Mouse (Mus musculus) ovary, adult 18-20 months (tissue): Measurements from ENCODE around the gene Fcnb.

Experiments used
- DNase-seq: peaks from one replicate; pipeline ENCODE4 v3.0.0; 2022; ENCODE audit warnings: low spot score, mixed read lengths

The Fcnb gene

DNA sequence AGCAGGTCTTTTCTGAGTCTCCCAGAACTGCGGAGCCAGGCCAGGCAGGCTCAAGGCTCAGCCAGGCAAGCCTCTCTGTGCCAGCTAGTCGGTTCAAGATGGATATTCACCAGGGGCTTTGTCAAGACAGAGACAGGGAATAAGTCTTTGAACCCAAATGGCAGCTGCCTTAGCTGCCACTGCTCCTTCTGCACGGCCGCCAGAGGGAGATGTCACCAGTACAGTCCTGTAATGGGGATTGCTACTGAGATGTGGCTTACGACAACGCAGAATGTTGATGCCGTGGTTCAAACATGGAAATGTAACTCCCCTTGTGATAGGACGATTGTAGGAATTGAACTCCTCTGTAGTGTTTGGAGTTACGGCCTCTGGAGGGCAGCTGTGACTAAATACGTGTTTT, 1.4 kb upstream of the Fcnb start:
- DNase-seq: no peak

DNA sequence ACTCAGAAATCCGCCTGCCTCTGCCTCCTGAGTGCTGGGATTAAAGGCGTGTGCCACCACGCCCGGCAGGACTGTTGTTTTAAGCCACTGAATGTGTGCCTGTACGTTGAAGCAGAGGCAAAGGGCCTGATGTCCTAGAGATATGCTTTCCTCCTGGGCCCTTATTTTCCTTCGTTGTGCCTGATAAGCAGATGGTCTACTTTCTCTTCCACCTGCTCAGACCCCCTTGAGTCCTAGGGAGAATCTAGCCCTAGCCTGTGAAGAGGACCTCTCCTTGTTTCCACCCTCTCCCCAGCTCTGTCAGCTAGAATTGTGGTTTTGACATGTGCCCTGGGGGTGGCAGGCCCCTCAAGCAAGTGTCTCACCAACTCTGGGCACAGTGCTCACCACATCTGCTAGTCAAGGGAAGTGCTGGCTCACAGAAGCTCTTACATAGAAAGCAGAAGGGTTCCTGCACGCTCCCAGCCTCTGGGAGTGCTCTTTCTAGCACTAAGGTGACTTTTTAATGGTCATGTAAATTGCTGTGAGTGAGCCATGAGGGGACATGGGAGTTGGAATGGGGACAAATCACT, 9.0 kb downstream of the Fcnb start:
- DNase-seq: no peak

DNA sequence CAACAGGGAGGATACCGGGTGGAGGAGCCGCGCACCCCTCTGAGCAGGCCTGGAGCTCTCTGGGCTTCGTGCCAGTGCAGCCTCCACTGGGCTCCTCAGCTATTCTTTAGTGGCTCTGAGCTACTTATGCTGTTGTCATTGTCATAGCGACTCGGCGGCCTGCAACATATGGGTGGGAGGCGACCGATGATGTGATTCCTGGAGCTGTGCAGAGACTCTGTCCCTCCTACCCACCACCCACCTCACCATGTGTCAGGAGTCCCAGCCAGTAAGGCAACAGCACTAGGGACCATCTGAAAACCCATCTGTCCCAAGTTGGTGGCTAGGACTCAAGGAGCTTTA, 16.2 kb downstream of the Fcnb start:
- no peak for DNase-seq

DNA sequence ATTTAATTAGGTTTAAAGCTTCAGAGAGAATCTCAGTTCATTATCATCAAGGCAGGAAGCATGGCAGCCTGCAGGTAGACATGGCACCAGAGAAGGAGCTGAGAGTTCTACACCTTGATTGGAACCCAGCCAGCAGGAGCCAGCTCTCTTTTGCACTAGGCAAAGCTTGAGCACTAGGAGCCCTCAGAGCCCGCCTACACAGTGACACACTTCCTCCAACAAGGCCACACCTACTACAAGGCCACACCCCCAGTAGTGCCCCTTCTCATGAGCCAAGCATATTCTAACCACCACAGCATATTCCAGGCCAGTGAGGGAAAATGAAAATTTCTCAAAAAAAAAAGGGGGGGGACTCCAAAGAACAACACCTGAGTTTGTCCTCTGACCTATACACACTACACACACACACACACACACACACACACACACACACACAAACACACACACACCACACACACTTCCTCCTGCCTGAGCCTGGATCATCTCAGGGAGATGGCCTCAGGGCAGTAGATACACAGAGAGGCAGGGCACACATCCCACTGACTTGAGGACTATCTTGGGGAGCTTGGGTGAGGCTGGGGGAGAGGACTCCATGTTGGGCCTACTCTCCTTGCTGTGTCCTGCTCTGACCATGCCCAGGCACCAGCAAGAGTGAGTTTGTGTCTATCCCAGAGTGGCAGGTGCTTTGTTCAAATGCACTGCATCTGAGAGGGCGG, 16.7 kb downstream of the Fcnb start:
- DNase-seq: no peak

DNA sequence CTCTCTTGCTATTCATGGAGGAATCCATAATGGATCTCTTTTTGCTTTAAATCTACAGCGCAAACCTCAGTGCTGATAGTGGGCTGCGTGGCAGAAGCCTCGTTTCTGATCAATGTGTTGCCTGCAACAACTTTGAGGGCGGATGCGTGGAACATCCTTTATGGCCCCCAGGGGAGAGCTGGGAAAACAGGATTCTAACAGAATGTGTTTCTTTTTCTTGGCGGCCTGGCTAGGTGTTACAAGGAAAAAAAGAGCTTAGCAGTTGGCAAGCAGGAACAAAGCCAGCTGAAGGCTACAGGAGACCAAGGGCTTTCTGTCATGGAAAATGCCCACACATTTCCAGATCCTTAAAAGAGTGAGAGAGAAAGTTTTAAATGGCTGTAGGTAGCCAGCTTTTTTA, 17.5 kb downstream of the Fcnb start:
- DNase-seq: no peak

DNA sequence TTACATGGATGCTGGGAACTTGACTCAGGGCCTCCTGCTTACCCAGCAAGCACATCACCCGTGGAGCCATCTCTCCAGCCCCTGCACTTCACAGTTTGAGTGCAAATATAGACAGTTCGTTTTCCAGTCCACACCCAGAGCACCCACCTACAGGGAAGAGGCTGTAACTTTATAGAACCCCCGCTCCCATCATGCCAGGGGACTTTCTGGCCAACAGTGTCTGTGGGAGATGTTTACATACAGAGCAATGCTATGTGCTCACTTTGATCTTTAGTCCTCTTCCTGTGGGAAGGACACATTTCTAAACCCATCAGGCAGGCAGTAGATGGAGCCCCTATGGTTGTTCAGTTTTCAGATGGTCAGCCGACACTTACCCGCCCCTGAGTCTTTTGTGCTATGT, 18.0 kb downstream of the Fcnb start:
- DNase-seq: no peak

DNA sequence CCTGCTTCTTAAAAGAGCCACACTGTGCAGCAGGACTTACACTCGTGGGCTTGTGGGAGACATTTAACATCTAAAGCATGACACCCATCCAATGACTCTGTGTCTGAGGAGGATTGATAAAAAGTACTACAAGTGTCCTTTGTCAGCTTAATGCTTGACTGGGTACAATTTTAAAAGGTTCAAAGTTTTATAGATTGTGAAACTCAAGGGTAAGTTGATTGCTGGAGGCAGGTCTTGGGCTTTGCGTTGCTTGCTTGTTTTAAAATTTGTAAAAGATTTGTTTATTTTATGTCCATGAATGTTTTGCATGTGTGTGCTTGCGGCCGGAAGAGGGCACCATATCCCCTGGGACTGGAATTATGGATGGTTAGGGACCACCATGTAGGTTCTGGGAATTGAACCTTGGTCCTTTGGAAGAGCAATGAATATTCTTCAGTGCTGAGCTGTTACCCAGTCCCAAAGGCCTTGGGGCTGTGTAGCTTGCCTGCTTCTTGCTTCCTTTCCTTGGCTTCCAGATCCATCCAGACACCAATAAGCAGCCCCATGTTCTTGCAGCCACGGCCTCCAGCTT, 19.5 kb downstream of the Fcnb start:
- no peak for DNase-seq

DNA sequence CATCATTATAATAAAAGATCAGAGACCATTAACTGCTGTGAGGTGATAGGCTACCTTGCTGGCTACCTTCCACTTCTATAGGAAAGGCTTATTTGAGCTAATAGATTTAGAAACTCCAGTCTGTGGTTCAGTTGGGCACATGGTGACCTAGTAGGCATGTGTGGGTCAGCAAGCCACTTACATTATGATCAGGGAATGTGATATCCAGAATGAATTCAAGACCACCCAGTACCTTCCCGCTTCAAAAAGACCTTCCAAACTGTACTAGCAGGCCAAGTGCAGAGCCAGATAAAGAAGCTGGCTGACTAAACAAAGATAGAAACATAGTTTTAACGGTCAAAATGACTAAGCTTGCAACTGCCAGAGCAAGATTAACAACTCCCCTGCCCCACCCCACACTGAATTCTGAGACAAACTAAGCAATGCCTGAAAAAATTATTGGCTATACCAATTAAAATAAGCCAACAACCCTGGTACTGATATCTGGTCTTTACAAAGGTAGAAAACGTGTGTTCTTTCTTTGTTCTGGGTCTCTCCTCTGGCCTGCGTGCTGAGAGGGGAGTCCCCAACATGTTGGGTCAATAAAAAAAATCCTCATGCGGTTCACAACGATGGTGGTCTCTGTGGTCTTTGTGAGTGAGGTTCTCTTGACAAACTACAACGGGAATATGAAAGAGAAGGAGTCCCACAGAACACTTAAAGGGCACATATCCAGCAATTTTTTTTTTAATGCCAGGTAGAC, 20.2 kb downstream of the Fcnb start:
- no peak for DNase-seq

DNA sequence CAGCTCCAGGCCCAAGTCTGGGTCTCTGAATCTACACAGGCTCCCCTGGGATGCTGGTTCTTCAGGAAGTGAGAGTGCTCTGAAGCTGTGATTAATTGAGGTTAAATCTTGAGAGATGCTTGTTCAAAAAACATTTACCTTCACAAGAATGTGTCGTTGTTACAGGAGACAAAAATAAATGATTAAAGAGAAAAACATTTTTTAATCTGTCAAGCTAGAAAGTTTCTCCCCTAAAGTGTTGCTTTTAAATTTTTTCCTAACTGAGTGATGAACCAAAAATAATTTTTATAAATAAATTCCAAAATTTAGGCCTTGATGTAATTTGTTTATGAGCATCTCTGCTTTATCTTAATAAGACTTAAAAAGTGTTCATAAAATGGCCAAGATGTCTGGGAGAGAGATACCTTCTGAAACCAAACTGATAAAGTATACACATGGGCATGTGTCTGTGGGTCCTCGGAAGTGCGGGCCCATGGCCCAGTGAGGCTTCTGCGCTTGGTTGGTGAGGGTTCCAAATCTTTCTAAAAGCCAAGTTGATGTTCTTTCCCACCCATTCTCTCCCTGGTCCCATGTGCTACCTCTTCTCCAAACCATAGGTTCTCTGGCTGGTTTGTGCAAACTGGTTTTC, 20.9 kb downstream of the Fcnb start:
- DNase-seq: no peak

DNA sequence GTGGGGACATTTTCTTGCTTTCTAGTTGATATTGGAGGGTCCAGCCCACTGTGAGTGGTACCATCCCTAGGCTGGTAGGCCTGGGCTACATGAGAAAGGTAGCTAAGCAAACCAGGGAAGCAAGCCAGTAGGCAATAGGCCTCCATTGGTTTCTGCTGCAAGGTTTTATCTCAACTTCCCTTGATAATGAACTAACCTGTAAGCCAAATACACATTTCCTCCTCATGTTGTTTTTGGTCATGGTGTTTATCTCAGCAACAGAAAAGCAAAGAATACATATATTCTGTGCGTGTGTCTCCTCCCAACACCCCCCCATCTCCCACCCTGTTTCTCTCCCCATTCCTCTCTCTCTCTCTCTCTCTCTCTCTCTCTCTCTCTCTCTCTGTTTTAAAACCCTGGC, 24.8 kb downstream of the Fcnb start:
- no peak for DNase-seq

DNA sequence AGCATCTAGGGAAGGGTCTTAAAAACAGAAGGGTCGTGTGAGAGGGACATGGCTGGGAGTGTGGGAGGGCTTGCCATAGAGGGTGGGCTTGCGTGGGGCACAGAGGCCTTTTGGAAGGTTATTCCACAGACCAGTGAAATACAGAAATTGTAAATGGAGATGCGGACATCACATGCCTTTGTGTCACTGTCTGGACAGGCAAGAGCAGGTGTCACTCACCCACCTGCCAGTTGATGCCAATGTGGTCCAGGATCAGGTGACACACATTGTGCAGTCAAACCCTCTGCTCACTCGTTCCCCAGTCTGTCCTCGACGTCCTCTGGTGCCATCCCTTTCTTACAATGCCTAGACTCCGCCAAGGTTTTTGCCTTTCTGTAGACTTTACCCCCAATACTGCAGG, 37.6 kb downstream of the Fcnb start:
- DNase-seq: no peak

DNA sequence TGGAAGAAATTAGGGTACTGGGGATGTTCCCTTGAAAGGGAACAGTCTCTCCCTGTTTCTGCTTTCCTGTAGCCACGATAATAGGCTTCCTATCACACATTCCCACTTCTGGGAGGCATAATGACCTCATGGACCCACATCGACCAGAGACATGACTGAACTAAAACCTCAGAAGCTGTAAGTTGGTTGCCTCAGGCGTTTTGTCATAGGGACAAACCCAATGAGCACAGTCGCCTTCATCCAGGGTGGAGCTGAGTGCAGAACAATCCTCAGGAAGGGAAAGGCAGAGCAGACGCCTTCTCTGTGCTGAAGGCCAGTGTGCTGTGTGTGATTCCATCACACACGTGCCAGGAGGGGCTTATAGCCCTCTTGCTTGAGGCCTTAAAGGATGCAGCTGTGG, 38.4 kb downstream of the Fcnb start:
- no peak for DNase-seq

DNA sequence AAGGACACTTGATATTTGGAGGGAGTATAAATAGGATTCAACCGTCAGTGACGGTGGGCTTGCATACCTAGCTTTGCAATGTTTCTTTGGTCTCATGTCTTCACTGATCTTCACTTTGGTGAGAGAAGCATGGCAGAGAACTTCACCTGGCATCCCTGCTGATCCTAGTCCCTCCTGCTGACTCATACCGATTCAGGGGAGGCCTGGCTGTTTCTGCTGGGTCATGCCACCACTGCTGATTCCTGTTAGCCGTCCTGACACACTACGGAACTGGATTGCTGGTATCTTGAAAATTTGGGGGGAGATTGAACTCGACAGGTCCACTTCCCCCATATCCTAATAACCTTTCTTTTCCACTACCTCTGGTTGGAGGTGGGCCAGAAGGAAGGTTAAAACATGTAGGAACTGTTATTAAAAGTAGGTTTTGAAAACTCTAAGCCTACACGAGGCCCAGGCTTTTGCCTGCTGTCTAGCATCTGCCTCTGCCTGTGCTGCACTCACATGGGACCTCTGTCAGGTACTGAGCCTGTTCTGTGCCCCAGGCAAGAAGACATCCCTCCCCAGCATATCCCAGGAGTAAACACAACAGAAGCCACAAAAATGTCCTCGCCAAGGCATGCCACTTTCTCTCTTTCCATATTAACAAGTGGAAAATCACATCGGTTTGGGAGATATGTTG, 39.6 kb downstream of the Fcnb start:
- DNase-seq: no peak

DNA sequence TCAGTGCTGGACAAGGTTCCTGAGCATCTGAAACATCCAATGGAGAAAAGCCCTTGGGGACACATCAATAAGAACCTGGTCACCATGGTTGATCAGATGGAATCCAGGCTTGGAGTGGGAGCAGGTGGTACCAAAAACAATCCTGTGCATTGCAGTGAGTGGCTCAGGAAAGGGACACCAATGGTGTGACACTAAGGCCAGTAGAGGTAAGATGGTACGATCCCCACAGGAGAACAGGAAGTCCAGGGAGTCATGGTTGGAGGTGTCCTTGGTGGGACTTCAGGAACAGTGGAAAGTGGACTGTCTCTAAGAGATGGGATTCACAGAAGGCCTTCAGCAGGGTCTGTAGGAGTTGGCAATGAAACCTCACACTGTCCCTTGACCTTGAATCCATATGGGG, 44.2 kb downstream of the Fcnb start:
- no peak for DNase-seq

DNA sequence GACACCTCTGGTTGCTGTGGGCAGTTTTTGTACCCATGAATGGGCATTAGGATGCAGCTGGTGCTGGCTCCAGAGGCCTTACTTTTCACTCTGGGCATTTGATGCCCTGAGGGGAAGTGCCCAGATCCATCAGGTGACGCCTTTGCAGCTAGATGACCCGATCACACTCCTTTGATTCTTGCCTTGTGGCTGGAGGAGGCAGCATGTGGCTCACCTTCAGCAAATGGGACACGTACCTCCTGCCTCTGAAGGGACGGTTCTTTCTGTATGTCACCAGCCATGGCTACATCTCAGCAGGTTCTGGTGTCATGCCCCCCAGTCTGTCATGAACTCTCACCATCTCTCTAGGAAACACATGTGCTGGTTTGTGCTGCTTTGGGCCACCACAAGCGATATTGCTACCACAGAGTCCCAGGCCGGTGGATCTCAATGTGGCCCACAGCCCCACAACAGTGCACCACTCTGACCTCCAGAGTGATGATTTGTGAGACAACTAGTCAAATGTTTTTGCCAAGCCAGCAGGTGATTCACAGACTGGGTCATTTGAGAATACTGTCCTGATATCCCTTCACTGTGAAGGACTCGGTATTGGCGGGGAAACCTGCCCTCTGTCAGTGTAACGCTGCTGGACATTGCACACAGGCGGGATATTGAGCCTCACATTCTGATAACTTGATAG, 44.9 kb downstream of the Fcnb start:
- no peak for DNase-seq

DNA sequence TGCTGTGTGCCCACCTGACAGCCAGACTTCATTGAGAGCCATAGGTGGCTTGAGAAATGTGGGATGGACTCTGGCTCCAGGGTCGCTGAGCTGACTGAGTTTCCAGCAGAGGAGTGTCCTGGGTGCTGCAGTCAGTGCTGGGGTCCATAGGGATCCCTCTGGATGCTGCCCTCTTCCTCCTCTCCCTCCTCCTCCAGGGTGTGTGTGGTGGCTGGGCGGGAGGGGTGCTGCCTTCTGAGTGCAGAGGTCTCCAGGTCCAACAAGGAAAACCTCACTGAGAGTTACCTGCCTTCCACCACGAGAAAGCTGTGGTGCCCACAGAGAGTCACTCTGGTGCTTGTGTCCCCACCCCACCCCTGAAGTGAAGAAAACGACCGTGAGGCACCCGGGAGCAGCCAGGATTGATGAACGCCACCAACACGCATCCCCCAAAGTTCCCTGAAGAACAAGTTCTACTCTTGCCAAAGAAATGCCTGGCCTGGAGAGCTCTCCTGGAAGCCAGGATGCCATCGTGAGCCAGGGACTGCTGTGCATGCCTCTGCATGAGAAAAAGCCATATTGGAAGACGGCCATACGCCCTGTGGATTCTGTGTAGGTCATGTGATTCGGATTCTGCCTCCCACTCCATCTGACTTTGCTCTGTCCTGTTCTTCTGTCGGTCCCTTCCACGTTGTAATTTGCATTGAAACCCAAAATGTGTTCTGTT, 46.1 kb downstream of the Fcnb start:
- no peak for DNase-seq

DNA sequence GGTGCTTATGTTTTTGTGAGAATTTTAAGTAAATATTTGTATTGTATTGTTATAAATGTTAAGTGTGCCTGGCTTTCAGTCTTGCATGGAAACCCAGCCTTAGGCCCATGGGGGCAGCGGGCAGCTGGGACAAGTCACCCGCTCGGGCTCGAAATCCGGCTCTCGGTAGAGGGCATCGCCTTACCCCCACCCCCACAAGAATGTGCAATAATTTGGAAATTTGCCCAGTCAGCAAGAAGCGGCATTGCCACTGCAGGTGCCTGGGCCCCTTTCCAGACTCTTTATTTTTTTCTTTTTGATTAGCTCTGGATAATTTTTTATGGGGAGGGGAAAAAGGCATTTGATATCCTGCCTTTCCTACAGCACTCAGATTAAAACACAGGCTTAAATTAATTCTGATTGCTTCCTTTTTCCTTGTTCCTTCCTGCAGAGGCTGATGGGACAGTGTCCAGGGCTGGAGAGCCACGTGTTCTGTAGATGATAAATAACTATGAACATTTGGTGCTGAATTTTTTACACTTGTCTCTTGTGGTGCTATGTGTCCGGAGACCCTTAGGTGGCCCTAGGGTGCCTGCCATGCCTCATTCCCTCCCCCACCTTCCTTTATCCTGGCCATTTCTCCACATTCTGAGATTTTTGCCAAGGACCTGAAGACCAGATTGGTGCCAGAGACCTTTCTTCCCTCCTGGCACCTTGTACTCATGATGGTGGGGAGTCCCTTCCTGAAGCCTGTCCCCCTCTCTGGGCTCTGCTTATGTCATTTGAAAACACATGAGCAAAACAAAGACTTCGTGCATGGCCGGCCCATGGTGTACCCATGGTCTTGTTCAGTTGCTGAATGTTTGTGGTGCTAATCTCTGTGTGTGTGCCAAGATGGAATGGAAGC, 46.9 kb downstream of the Fcnb start:
- no peak for DNase-seq

DNA sequence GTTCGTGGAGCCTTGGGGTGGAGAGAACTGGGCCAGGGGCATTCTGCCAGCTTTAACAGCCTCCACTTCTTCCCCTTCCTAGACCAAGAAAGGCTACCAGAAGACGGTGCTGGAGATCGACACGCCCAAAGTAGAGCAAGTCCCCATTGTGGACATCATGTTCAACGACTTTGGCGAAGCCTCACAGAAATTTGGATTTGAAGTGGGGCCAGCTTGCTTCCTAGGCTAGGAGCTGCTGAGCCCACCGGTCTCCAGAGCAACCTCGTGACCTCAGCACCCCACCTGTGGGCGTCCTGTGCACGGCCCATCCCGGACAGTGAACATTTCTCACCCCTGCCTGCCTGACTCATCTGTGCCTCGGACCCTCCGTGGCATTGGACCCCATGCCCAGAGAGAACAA, 47.9 kb downstream of the Fcnb start:
- no peak for DNase-seq

DNA sequence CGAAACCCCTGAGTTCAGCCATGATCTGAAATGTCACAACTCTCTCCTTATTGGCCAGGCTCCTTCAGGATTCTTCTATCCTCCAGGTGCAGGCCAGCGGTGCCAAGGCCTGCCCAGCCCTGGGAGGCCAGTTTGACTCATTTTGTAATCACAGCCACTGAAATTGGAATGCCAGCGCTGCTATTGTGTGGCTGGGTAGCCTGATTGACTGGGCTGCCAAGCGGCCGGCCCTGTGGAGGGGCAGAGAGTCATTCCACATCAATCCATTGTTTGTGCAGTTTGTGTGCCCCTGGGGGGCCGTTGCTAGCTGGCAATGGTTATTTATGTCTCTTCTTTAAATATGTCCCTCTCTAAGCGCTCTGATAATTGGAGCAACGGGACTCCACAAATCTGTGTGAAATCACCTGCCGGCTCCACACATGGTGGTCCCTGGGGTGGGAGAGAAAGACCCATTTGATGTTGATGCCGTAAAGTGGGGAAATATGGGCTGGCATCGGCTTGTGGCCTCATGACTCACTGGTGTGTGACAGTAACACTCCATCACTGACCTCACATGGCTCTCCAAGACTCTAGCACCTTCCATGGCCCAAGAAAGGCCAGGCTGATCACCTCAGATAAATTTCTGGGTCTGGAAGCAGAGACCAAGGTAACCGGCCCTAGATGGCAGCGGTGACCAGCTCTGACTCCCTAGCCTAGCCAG, 50.5 kb downstream of the Fcnb start:
- no peak for DNase-seq
